Comparison of ENCODE assay signal across 24 mouse cellular contexts in the genomic region with DNA sequence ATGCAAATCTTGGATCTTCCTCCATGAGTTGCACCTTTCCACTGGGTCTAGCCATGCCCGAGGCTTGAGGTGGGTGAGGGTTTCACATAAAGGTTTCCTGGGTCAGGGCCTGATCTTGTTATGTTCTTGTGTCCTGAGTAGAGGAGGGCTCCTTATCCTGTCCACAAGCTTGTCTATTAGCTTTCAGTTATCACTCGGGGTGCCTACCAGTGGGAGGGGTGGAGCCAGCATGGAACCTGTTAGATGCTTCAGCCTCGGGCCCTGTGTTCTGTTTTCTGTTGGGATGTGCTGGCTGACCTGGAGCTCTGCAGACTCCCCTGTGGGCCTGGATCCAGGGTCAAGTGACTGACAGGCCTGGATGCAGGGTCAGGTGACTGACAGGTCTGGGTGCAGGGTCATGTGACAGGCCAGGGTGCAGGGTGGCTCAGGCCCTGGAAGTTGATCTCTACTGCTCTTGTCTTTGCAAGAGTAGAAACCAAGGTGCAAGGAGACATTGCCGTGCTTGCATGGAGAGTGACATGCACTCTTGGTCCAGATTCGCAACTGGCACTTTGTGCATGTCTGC. TPM values are rescaled to one million over a fixed set of nuclear protein-coding genes. Genes with fewer than 3 reads are reported as not detected.
A peak's percentile ranks its signal among the peaks of the same experiment; 100 is the strongest.
DNase-seq lines count a peak whose midpoint lies in the region; ATAC-seq and TF ChIP-seq lines count a peak whose summit lies in the region.
"Had no signal": no experiment of that assay in that cellular context is flagged by ENCODE, and none has a peak within 500 bp of the region (broad histone marks: within the 10 kb centered on the region; RNA-seq: fewer than 3 reads in every experiment).

No protein-coding gene starts in this region.

- no peak overlapping the region for H3K9ac ChIP-seq in intestine, postnatal 0 days (ENCODE audit: low read depth, low read length)
- H3K9ac ChIP-seq in intestine, embryonic 15.5 days = no peak overlapping the region
- no peak overlapping the region for H3K9ac ChIP-seq in liver, embryonic 11.5 days (ENCODE audit: low read depth, low read length)
- no peak overlapping the region for H3K9ac ChIP-seq in liver, postnatal 0 days (replicated peaks)
- no peak overlapping the region for H3K9ac ChIP-seq in heart, adult 2 months (ENCODE audit: low read depth, low read length)
- H3K9ac ChIP-seq: forebrain, postnatal 0 days; hindbrain, embryonic 15.5 days; midbrain, embryonic 13.5 days had no signal

- intact Hi-C loops in heart, adult 2 months (cut with DNase I) = no loop called here

- peak; percentile 26; the same call in 1 of the 2 replicates for ATAC-seq in intestine, postnatal 0 days
- no peak for ATAC-seq in intestine, embryonic 15.5 days
- peak; percentile 43; the same call in 1 of the 2 replicates for ATAC-seq in liver, embryonic 11.5 days (replicated peaks; ENCODE audit: low FRiP score)
- ATAC-seq in liver, postnatal 0 days = no peak
- ATAC-seq in megakaryocyte-erythroid progenitor cell, adult 5-6 weeks (replicated peaks; ENCODE audit: low FRiP score, low TSS enrichment, poor library complexity, severe bottlenecking) = peak; percentile 64
- ATAC-seq: forebrain, postnatal 0 days; midbrain, embryonic 13.5 days had no signal

- WGBS in intestine, postnatal 0 days = 74% methylated on average over 5 of the region's 5 CpGs
- WGBS in intestine, embryonic 15.5 days = 79% methylated on average over 5 of the region's 5 CpGs
- 65% methylated on average over 5 of the region's 5 CpGs for WGBS in liver, embryonic 11.5 days
- 56% methylated on average over 5 of the region's 5 CpGs for WGBS in liver, postnatal 0 days (ENCODE audit: insufficient replicate concordance)
- WGBS in heart, adult 2 months = 77% methylated on average over 5 of the region's 5 CpGs

- H3K27ac ChIP-seq in intestine, postnatal 0 days (ENCODE audit: low read depth, low read length) = no peak overlapping the region
- no peak overlapping the region for H3K27ac ChIP-seq in intestine, embryonic 15.5 days
- no peak overlapping the region for H3K27ac ChIP-seq in liver, embryonic 11.5 days (ENCODE audit: low read depth, low read length)
- no peak overlapping the region for H3K27ac ChIP-seq in liver, postnatal 0 days (ENCODE audit: low read depth)
- H3K27ac ChIP-seq in heart, adult 2 months = no peak overlapping the region
- H3K27ac ChIP-seq: embryonic facial prominence, embryonic 10.5 days; hindbrain, embryonic 15.5 days; layer of hippocampus, adult 2 months; midbrain, embryonic 13.5 days had no signal

- H3K4me2 ChIP-seq in intestine, postnatal 0 days (replicated peaks; ENCODE audit: low read depth) = no peak overlapping the region
- no peak overlapping the region for H3K4me2 ChIP-seq in intestine, embryonic 15.5 days (replicated peaks)
- no peak overlapping the region for H3K4me2 ChIP-seq in liver, embryonic 11.5 days
- H3K4me2 ChIP-seq in liver, postnatal 0 days (ENCODE audit: low read depth, low read length) = no peak overlapping the region
- H3K4me2 ChIP-seq: heart, embryonic 11.5 days; hindbrain, embryonic 15.5 days; midbrain, embryonic 13.5 days had no signal

- no peak for TF ChIP-seq CTCF in intestine, postnatal 0 days (IDR thresholded peaks at IDR 0.05; ENCODE audit: low read depth)
- TF ChIP-seq CTCF in liver, postnatal 0 days (IDR thresholded peaks at IDR 0.05; ENCODE audit: low read depth) = no peak
- no peak for TF ChIP-seq CTCF in heart, adult 2 months (IDR thresholded peaks at IDR 0.05)

- no peak for TF ChIP-seq EP300 in liver, postnatal 0 days (IDR thresholded peaks at IDR 0.05; ENCODE audit: low read depth)
- no peak for TF ChIP-seq EP300 in heart, adult 2 months (IDR thresholded peaks at IDR 0.05; ENCODE audit: insufficient read depth, low read depth, low read length)

- no peaks in the 10 kb centered on the region for H3K79me2 ChIP-seq in heart, adult 2 months (replicated peaks; ENCODE audit: control insufficient read depth, insufficient read depth, low read length)

- no peaks in the 10 kb centered on the region for H3K9me3 ChIP-seq in intestine, postnatal 0 days (ENCODE audit: control insufficient read depth)
- H3K9me3 ChIP-seq in intestine, embryonic 15.5 days = no peaks in the 10 kb centered on the region
- no peaks in the 10 kb centered on the region for H3K9me3 ChIP-seq in liver, embryonic 11.5 days (ENCODE audit: control insufficient read depth, low read length)
- no peaks in the 10 kb centered on the region for H3K9me3 ChIP-seq in liver, postnatal 0 days (ENCODE audit: low read length)
- H3K9me3 ChIP-seq: embryonic facial prominence, embryonic 10.5 days; hindbrain, embryonic 15.5 days; midbrain, embryonic 13.5 days had no signal

- H3K4me1 ChIP-seq in intestine, postnatal 0 days (replicated peaks; ENCODE audit: control insufficient read depth, insufficient read depth, low read length) = no peaks in the 10 kb centered on the region
- no peaks in the 10 kb centered on the region for H3K4me1 ChIP-seq in intestine, embryonic 15.5 days (replicated peaks)
- H3K4me1 ChIP-seq in liver, embryonic 11.5 days (replicated peaks; ENCODE audit: control insufficient read depth, insufficient read depth, low read length) = no peaks in the 10 kb centered on the region; the same call in 1 of the 2 replicates
- H3K4me1 ChIP-seq in liver, postnatal 0 days (ENCODE audit: insufficient read depth) = 0 out of 2 replicates have a peak, but pooled peaks cover 4% of the 10 kb centered on the region
- H3K4me1 ChIP-seq in heart, adult 2 months (ENCODE audit: control insufficient read depth, insufficient read depth, low read length) = no peaks in the 10 kb centered on the region
- H3K4me1 ChIP-seq: hindbrain, embryonic 15.5 days had no signal

- H3K4me3 ChIP-seq in intestine, postnatal 0 days (ENCODE audit: low read depth, low read length) = no peak overlapping the region
- no peak overlapping the region for H3K4me3 ChIP-seq in intestine, embryonic 15.5 days (replicated peaks)
- no peak overlapping the region for H3K4me3 ChIP-seq in liver, embryonic 11.5 days (ENCODE audit: low read depth, low read length)
- H3K4me3 ChIP-seq in liver, postnatal 0 days (ENCODE audit: low read depth, low read length) = no peak overlapping the region
- no peak overlapping the region for H3K4me3 ChIP-seq in heart, adult 2 months
- H3K4me3 ChIP-seq: embryonic facial prominence, embryonic 10.5 days; hindbrain, embryonic 15.5 days; layer of hippocampus, adult 2 months; midbrain, embryonic 13.5 days had no signal

- TF ChIP-seq POLR2A in heart, adult 2 months (IDR thresholded peaks at IDR 0.05; ENCODE audit: insufficient read depth, low read depth, low read length) = no peak

- DNase-seq in liver, embryonic 11.5 days (ENCODE audit: low spot score) = no peak
- no peak for DNase-seq in liver, postnatal 0 days
- DNase-seq in kidney, postnatal 36 days = peak; percentile 75 to 80
- DNase-seq in heart, adult 2 months = no peak
- DNase-seq: adrenal gland, postnatal 25 days; cerebellum, adult 9-10 months; forebrain, postnatal 0 days; lung, adult 18-20 months; lung, postnatal 10 days; thymus, postnatal 14 days had no signal

- H3K36me3 ChIP-seq in intestine, postnatal 0 days (ENCODE audit: control insufficient read depth, insufficient read depth) = peaks cover 20% of the 10 kb centered on the region; the same call in 1 of the 2 replicates
- H3K36me3 ChIP-seq in intestine, embryonic 15.5 days = no peaks in the 10 kb centered on the region
- no peaks in the 10 kb centered on the region for H3K36me3 ChIP-seq in liver, embryonic 11.5 days (ENCODE audit: control insufficient read depth, insufficient read depth, low read length)
- peaks cover 26% of the 10 kb centered on the region for H3K36me3 ChIP-seq in liver, postnatal 0 days (replicated peaks; ENCODE audit: insufficient read depth, low read length)
- H3K36me3 ChIP-seq in heart, adult 2 months (ENCODE audit: control insufficient read depth, insufficient read depth, low read length) = no peaks in the 10 kb centered on the region
- H3K36me3 ChIP-seq: embryonic facial prominence, embryonic 10.5 days; hindbrain, embryonic 15.5 days; midbrain, embryonic 13.5 days had no signal

- no peaks in the 10 kb centered on the region for H3K27me3 ChIP-seq in intestine, postnatal 0 days (replicated peaks; ENCODE audit: control insufficient read depth, insufficient read depth, low read length)
- no peaks in the 10 kb centered on the region for H3K27me3 ChIP-seq in intestine, embryonic 15.5 days (replicated peaks)
- no peaks in the 10 kb centered on the region for H3K27me3 ChIP-seq in liver, embryonic 11.5 days (replicated peaks; ENCODE audit: control insufficient read depth, insufficient read depth, low read length)
- H3K27me3 ChIP-seq in liver, postnatal 0 days (ENCODE audit: insufficient read depth, low read length) = no peaks in the 10 kb centered on the region
- H3K27me3 ChIP-seq in heart, adult 2 months (ENCODE audit: control insufficient read depth, insufficient read depth, low read length) = no peaks in the 10 kb centered on the region
- H3K27me3 ChIP-seq: hindbrain, embryonic 15.5 days; midbrain, embryonic 13.5 days had no signal

RNA-seq across cellular contexts. Expression of gene Ttc38, which starts 9.8 kb away (rescaled TPM):
- 8.6 and 10.4 TPM in 2 replicates for polyA plus RNA-seq in intestine, postnatal 0 days (2015; fragmentation: Nextera tagmentation; extraction: Ambion mirVana)
- 8.5 and 10.0 TPM in 2 replicates for polyA plus RNA-seq in intestine, embryonic 15.5 days (2015; fragmentation: Nextera tagmentation; extraction: Ambion mirVana)
- 6.5 and 7.4 TPM in 2 replicates for polyA plus RNA-seq in liver, embryonic 11.5 days (2014; fragmentation: Nextera tagmentation; extraction: Ambion mirVana)
- 16.2 and 17.6 TPM in 2 replicates for polyA plus RNA-seq in liver, postnatal 0 days (2015; fragmentation: Nextera tagmentation; extraction: Ambion mirVana)
- 3.3 and 5.3 TPM in 2 replicates for total RNA-seq in megakaryocyte-erythroid progenitor cell, adult 5-6 weeks (2014; fragmentation: Nextera tagmentation)
- total RNA-seq in megakaryocyte-erythroid progenitor cell, adult 5-6 weeks (2017) = 2.2 and 2.5 TPM in 2 replicates
- total RNA-seq in heart, adult 2 months (2021) = 10 to 100 TPM; 15.3 to 21.1 TPM
- 6.8 and 10.6 TPM in 2 replicates for polyA plus RNA-seq in heart, adult 2 months (2012; rRNA removed)

RNA-seq across cellular contexts. Expression of gene Gtse1, which starts 17.7 kb away (rescaled TPM):
- 4.2 and 4.6 TPM in 2 replicates for polyA plus RNA-seq in intestine, postnatal 0 days (2015; fragmentation: Nextera tagmentation; extraction: Ambion mirVana)
- 22.8 and 23.5 TPM in 2 replicates for polyA plus RNA-seq in intestine, embryonic 15.5 days (2015; fragmentation: Nextera tagmentation; extraction: Ambion mirVana)
- polyA plus RNA-seq in liver, embryonic 11.5 days (2014; fragmentation: Nextera tagmentation; extraction: Ambion mirVana) = 38.8 and 42.5 TPM in 2 replicates
- 8.2 and 8.9 TPM in 2 replicates for polyA plus RNA-seq in liver, postnatal 0 days (2015; fragmentation: Nextera tagmentation; extraction: Ambion mirVana)
- total RNA-seq in megakaryocyte-erythroid progenitor cell, adult 5-6 weeks (2014; fragmentation: Nextera tagmentation) = 20.8 and 23.9 TPM in 2 replicates
- total RNA-seq in megakaryocyte-erythroid progenitor cell, adult 5-6 weeks (2017) = 10.9 and 23.2 TPM in 2 replicates
- under 1 TPM; 0.21 to 0.41 TPM for total RNA-seq in heart, adult 2 months (2021)
- polyA plus RNA-seq in heart, adult 2 months (2012; rRNA removed) = 0.53 and 0.61 TPM in 2 replicates
- total RNA-seq: monocyte, adult 5-6 weeks had no signal

RNA-seq across cellular contexts. Expression of gene Pkdrej, which starts 20.3 kb away (rescaled TPM):
- polyA plus RNA-seq in intestine, postnatal 0 days (2015; fragmentation: Nextera tagmentation; extraction: Ambion mirVana) = 0.07 and 0.12 TPM in 2 replicates
- 0.20 and 0.24 TPM in 2 replicates for polyA plus RNA-seq in intestine, embryonic 15.5 days (2015; fragmentation: Nextera tagmentation; extraction: Ambion mirVana)
- polyA plus RNA-seq in liver, embryonic 11.5 days (2014; fragmentation: Nextera tagmentation; extraction: Ambion mirVana) = 0.11 and 0.21 TPM in 2 replicates
- 0.02 TPM in 1 of 2 replicates, not detected in the other for polyA plus RNA-seq in liver, postnatal 0 days (2015; fragmentation: Nextera tagmentation; extraction: Ambion mirVana)
- total RNA-seq in megakaryocyte-erythroid progenitor cell, adult 5-6 weeks (2014; fragmentation: Nextera tagmentation) = 0.04 and 0.35 TPM in 2 replicates
- total RNA-seq in megakaryocyte-erythroid progenitor cell, adult 5-6 weeks (2017) = 0.33 TPM in 1 of 2 replicates, not detected in the other
- 1 to 10 TPM; 3.9 to 4.2 TPM for total RNA-seq in heart, adult 2 months (2021)
- polyA plus RNA-seq in heart, adult 2 months (2012; rRNA removed) = 1.8 and 3.0 TPM in 2 replicates
- total RNA-seq: granulocyte monocyte progenitor cell, adult 5-6 weeks; hematopoietic stem cell, adult 5-6 weeks; megakaryocyte, adult 5-6 weeks; monocyte, adult 5-6 weeks; neutrophil, adult 5-6 weeks had no signal
- polyA plus RNA-seq: forebrain, embryonic 11.5 days had no signal

RNA-seq across cellular contexts. Expression of gene Cdpf1, which starts 30.4 kb away (rescaled TPM):
- polyA plus RNA-seq in intestine, postnatal 0 days (2015; fragmentation: Nextera tagmentation; extraction: Ambion mirVana) = 48.6 and 49.9 TPM in 2 replicates
- polyA plus RNA-seq in intestine, embryonic 15.5 days (2015; fragmentation: Nextera tagmentation; extraction: Ambion mirVana) = 48.8 and 59.4 TPM in 2 replicates
- polyA plus RNA-seq in liver, embryonic 11.5 days (2014; fragmentation: Nextera tagmentation; extraction: Ambion mirVana) = 43.1 and 49.7 TPM in 2 replicates
- polyA plus RNA-seq in liver, postnatal 0 days (2015; fragmentation: Nextera tagmentation; extraction: Ambion mirVana) = 12.9 and 14.1 TPM in 2 replicates
- 36.1 and 43.8 TPM in 2 replicates for total RNA-seq in megakaryocyte-erythroid progenitor cell, adult 5-6 weeks (2014; fragmentation: Nextera tagmentation)
- 13.9 and 29.1 TPM in 2 replicates for total RNA-seq in megakaryocyte-erythroid progenitor cell, adult 5-6 weeks (2017)
- 10 to 100 TPM; 31.6 to 37.3 TPM for total RNA-seq in heart, adult 2 months (2021)
- polyA plus RNA-seq in heart, adult 2 months (2012; rRNA removed) = 36.4 and 42.6 TPM in 2 replicates

RNA-seq across cellular contexts. Expression of gene Trmu, which starts 37.2 kb away (rescaled TPM):
- polyA plus RNA-seq in intestine, postnatal 0 days (2015; fragmentation: Nextera tagmentation; extraction: Ambion mirVana) = 13.6 and 14.4 TPM in 2 replicates
- polyA plus RNA-seq in intestine, embryonic 15.5 days (2015; fragmentation: Nextera tagmentation; extraction: Ambion mirVana) = 34.2 and 35.8 TPM in 2 replicates
- polyA plus RNA-seq in liver, embryonic 11.5 days (2014; fragmentation: Nextera tagmentation; extraction: Ambion mirVana) = 34.0 and 35.0 TPM in 2 replicates
- polyA plus RNA-seq in liver, postnatal 0 days (2015; fragmentation: Nextera tagmentation; extraction: Ambion mirVana) = 13.9 and 15.3 TPM in 2 replicates
- 48.0 and 76.0 TPM in 2 replicates for total RNA-seq in megakaryocyte-erythroid progenitor cell, adult 5-6 weeks (2014; fragmentation: Nextera tagmentation)
- total RNA-seq in megakaryocyte-erythroid progenitor cell, adult 5-6 weeks (2017) = 39.2 and 49.8 TPM in 2 replicates
- 10 to 100 TPM; 15.7 to 15.9 TPM for total RNA-seq in heart, adult 2 months (2021)
- 23.5 and 27.8 TPM in 2 replicates for polyA plus RNA-seq in heart, adult 2 months (2012; rRNA removed)

Comparison
In these comparisons a context has a peak if more than half of its experiments do, and no peak if none do; other contexts are left out.
1. ATAC-seq: peak in intestine, postnatal 0 days (single experiment), liver, embryonic 11.5 days (single experiment) and megakaryocyte-erythroid progenitor cell, adult 5-6 weeks (single experiment); none in intestine, embryonic 15.5 days (single experiment) and liver, postnatal 0 days (single experiment).
2. DNase-seq: peak in kidney, postnatal 36 days (2 of 2); none in liver, embryonic 11.5 days (single experiment), liver, postnatal 0 days (single experiment) and heart, adult 2 months (0 of 2).